Mouse (Mus musculus): ENCODE data around the gene Nisch.

The Nisch gene

GRCm38 (mm10) chr14:31216846-31217245, at the start of gene Nisch:
Gene Nisch, minus strand, starts transcription at chr14:31216946.
- DNase-seq (ENCODE audit: low read depth in 2 of 2, low spot score in 2 of 2): no peak

- DNase-seq (ENCODE audit: low read depth in 2 of 2, low spot score in 2 of 2): no peak
Measured at GRCm38 (mm10) chr14:31260932-31261331, 44.2 kb upstream of the Nisch start.

GRCm38 (mm10) chr14:31260374-31260773, 43.6 kb upstream of the Nisch start:
- DNase-seq (ENCODE audit: low read depth in 2 of 2, low spot score in 2 of 2): no peak

GRCm38 (mm10) chr14:31258476-31259050, 41.8 kb upstream of the Nisch start:
- no peak for DNase-seq (ENCODE audit: low read depth in 2 of 2, low spot score in 2 of 2)

- no peak for DNase-seq (ENCODE audit: low read depth in 2 of 2, low spot score in 2 of 2)
Measured at GRCm38 (mm10) chr14:31252091-31252490, 35.3 kb upstream of the Nisch start.

GRCm38 (mm10) chr14:31251626-31252025, 34.9 kb upstream of the Nisch start:
- DNase-seq (ENCODE audit: low read depth in 2 of 2, low spot score in 2 of 2): no peak

- DNase-seq (ENCODE audit: low read depth in 2 of 2, low spot score in 2 of 2): peak; percentile 94 to 97
Measured at GRCm38 (mm10) chr14:31251084-31251604, 34.4 kb upstream of the Nisch start, which contains the start of the genes Phf7 and Bap1. Gene Phf7, minus strand, starts transcription at chr14:31251317. Gene Bap1, plus strand, starts transcription at chr14:31251450.

- DNase-seq (ENCODE audit: low read depth in 2 of 2, low spot score in 2 of 2): peak in 1 of 2 experiments; percentile 37
Measured at GRCm38 (mm10) chr14:31250222-31251083, 33.7 kb upstream of the Nisch start.

- no peak for DNase-seq (ENCODE audit: low read depth in 2 of 2, low spot score in 2 of 2)
Measured at GRCm38 (mm10) chr14:31248396-31248795, 31.6 kb upstream of the Nisch start.

GRCm38 (mm10) chr14:31245946-31246345, 29.2 kb upstream of the Nisch start:
- DNase-seq (ENCODE audit: low read depth in 2 of 2, low spot score in 2 of 2): no peak

- DNase-seq (ENCODE audit: low read depth in 2 of 2, low spot score in 2 of 2): no peak
Measured at GRCm38 (mm10) chr14:31244777-31245176, 28.0 kb upstream of the Nisch start.

GRCm38 (mm10) chr14:31240528-31240927, 23.8 kb upstream of the Nisch start:
- no peak for DNase-seq (ENCODE audit: low read depth in 2 of 2, low spot score in 2 of 2)

GRCm38 (mm10) chr14:31237101-31237882, 20.5 kb upstream of the Nisch start:
- no peak for DNase-seq (ENCODE audit: low read depth in 2 of 2, low spot score in 2 of 2)

GRCm38 (mm10) chr14:31233996-31234591, 17.3 kb upstream of the Nisch start:
- peak; percentile 42 to 72 for DNase-seq (ENCODE audit: low read depth in 2 of 2, low spot score in 2 of 2)

GRCm38 (mm10) chr14:31233070-31233995, 16.6 kb upstream of the Nisch start:
- no peak for DNase-seq (ENCODE audit: low read depth in 2 of 2, low spot score in 2 of 2)

GRCm38 (mm10) chr14:31232404-31233069, 15.8 kb upstream of the Nisch start:
- no peak for DNase-seq (ENCODE audit: low read depth in 2 of 2, low spot score in 2 of 2)

- DNase-seq (ENCODE audit: low read depth in 2 of 2, low spot score in 2 of 2): no peak
Measured at GRCm38 (mm10) chr14:31230442-31230841, 13.7 kb upstream of the Nisch start.

- no peak for DNase-seq (ENCODE audit: low read depth in 2 of 2, low spot score in 2 of 2)
Measured at GRCm38 (mm10) chr14:31228234-31228633, 11.5 kb upstream of the Nisch start.

- no peak for DNase-seq (ENCODE audit: low read depth in 2 of 2, low spot score in 2 of 2)
Measured at GRCm38 (mm10) chr14:31226978-31227377, 10.2 kb upstream of the Nisch start.

Data from CD8-positive naive resting alpha-beta T cell, adult 2 months (primary cell).